Mouse (Mus musculus) heart, embryonic 16.5 days (tissue): Measurements from ENCODE around the gene Sox2. TPM values are rescaled to one million over a fixed set of nuclear protein-coding genes. Genes with fewer than 3 reads are reported as not detected.

Source experiments
- ATAC-seq: fragments of 200-750 bp; cut with Nextera tagmentation; replicated peaks from 2 replicates; pipeline ENCODE4 v1.8.0; 2017; ENCODE audit warnings: moderate number of reproducible peaks; ENCODE audit not compliant: insufficient read depth, low FRiP score; ENCODE audit errors: extremely low read depth
- H3K27ac ChIP-seq: fragments of 300-500 bp; sonication (generic); 2 replicates; pipeline ENCODE4 v1.5.1; 2014; ENCODE audit warnings: mild to moderate bottlenecking, low read length, control low read depth, moderate library complexity
- H3K27me3 ChIP-seq: fragments of 300-500 bp; sonication (generic); 2 replicates; pipeline ENCODE4 v1.6.1; 2014; ENCODE audit warnings: low read length, mixed read lengths; ENCODE audit not compliant: control insufficient read depth, insufficient read depth
- H3K36me3 ChIP-seq: fragments of 300-500 bp; sonication (generic); 2 replicates; pipeline ENCODE4 v1.6.1; 2014; ENCODE audit not compliant: control insufficient read depth, insufficient read depth
- H3K4me1 ChIP-seq: fragments of 300-500 bp; sonication (generic); 2 replicates; pipeline ENCODE4 v1.6.1; 2014; ENCODE audit warnings: low read length, mixed read lengths; ENCODE audit not compliant: control insufficient read depth, insufficient read depth
- H3K4me2 ChIP-seq: fragments of 300-500 bp; sonication (generic); 2 replicates; pipeline ENCODE4 v1.6.1; 2014; ENCODE audit warnings: low read depth, mild to moderate bottlenecking, control low read depth, low read length
- H3K4me3 ChIP-seq: fragments of 300-500 bp; sonication (generic); 2 replicates; pipeline ENCODE4 v1.5.1; 2014; ENCODE audit warnings: mild to moderate bottlenecking, control low read depth, low read length
- H3K9ac ChIP-seq: fragments of 300-500 bp; sonication (generic); 2 replicates; pipeline ENCODE4 v1.6.1; 2014; ENCODE audit warnings: low read length, control low read depth
- H3K9me3 ChIP-seq: fragments of 300-500 bp; sonication (generic); replicated peaks from 2 replicates; pipeline ENCODE4 v1.6.1; 2016; ENCODE audit warnings: low read length; ENCODE audit not compliant: control insufficient read depth
- WGBS: fragments of 180-500 bp; shearing (Covaris S2); extraction: QIAGEN DNeasy Blood & Tissue Kit; methylation state at CpG from one replicate; pipeline ENCODE4 v1.1.7; 2014; 5-methylcytosine and 5-hydroxymethylcytosine counted together
- polyA plus RNA-seq: library from polyadenylated mRNA; unstranded; fragments of >200 nt; fragmentation: Nextera tagmentation; extraction: Ambion mirVana; gene quantifications from 2 replicates; pipeline ENCODE4 v1.2.1, GENCODE M21; 2015

The Sox2 gene
- polyA plus RNA-seq, 1 experiment from 2014 or later = 0.09 TPM

GRCm38 (mm10) chr3:34662008-34662711 is 12.0 kb downstream of the Sox2 start:
- Histone ChIP-seq H3K27me3 (peaks cover 90% of the 10 kb centered on the region), H3K36me3 (no peaks in the 10 kb centered on the region), H3K9ac (no peak overlapping the region), H3K4me1 (peaks cover 14% of the 10 kb centered on the region), H3K4me2 (no peak overlapping the region), H3K27ac (no peak overlapping the region), H3K9me3 (no peaks in the 10 kb centered on the region), H3K4me3 (no peak overlapping the region)
- WGBS = 7% methylated on average over 15 of the region's 15 CpGs
- ATAC-seq = no peak

GRCm38 (mm10) chr3:34662712-34663655 is 12.8 kb downstream of the Sox2 start:
- peaks cover 14% of the 10 kb centered on the region for H3K4me1 ChIP-seq
- peak overlapping the region; percentile 50 for H3K4me3 ChIP-seq
- no peak for ATAC-seq
- 2% methylated on average over 53 of the region's 53 CpGs for WGBS
- H3K27ac ChIP-seq = no peak overlapping the region
- peak overlapping the region; percentile 66 for H3K4me2 ChIP-seq
- H3K27me3 ChIP-seq = peaks cover 88% of the 10 kb centered on the region
- no peaks in the 10 kb centered on the region for H3K36me3 ChIP-seq
- H3K9ac ChIP-seq = no peak overlapping the region
- no peaks in the 10 kb centered on the region for H3K9me3 ChIP-seq

GRCm38 (mm10) chr3:34663701-34664635 is 13.8 kb downstream of the Sox2 start:
- H3K4me2 ChIP-seq = peak overlapping the region; percentile 66
- H3K27me3 ChIP-seq = peaks cover 87% of the 10 kb centered on the region
- no peaks in the 10 kb centered on the region for H3K9me3 ChIP-seq
- H3K27ac ChIP-seq = no peak overlapping the region
- H3K4me3 ChIP-seq = peak overlapping the region; percentile 50
- 0 out of 2 replicates have a peak, but pooled peaks have one; percentile 45 for ATAC-seq
- no peaks in the 10 kb centered on the region for H3K36me3 ChIP-seq
- WGBS = 1% methylated on average over 58 of the region's 58 CpGs
- peaks cover 14% of the 10 kb centered on the region for H3K4me1 ChIP-seq
- H3K9ac ChIP-seq = no peak overlapping the region

- peaks cover 87% of the 10 kb centered on the region for H3K27me3 ChIP-seq
- no peaks in the 10 kb centered on the region for H3K36me3 ChIP-seq
- H3K4me1 ChIP-seq = peaks cover 14% of the 10 kb centered on the region
- no peak overlapping the region for H3K27ac ChIP-seq
- WGBS = under 1% methylated on average over 31 of the region's 31 CpGs
- H3K4me2 ChIP-seq = peak overlapping the region; percentile 66
- no peak overlapping the region for H3K9ac ChIP-seq
- H3K4me3 ChIP-seq = peak overlapping the region; percentile 50
- no peak for ATAC-seq
- no peaks in the 10 kb centered on the region for H3K9me3 ChIP-seq
These were observed 14.7 kb downstream of the Sox2 start for GRCm38 (mm10) chr3:34664636-34665531.

- Histone ChIP-seq H3K4me2 (no peak overlapping the region), H3K4me3 (no peak overlapping the region), H3K27me3 (peaks cover 87% of the 10 kb centered on the region), H3K27ac (no peak overlapping the region), H3K9ac (no peak overlapping the region), H3K36me3 (no peaks in the 10 kb centered on the region), H3K9me3 (no peaks in the 10 kb centered on the region), H3K4me1 (peaks cover 14% of the 10 kb centered on the region)
- no peak for ATAC-seq
- WGBS = 12% methylated on average over 10 of the region's 10 CpGs
These were observed 15.8 kb downstream of the Sox2 start for GRCm38 (mm10) chr3:34665751-34666665.

GRCm38 (mm10) chr3:34667180-34667579 is 17.0 kb downstream of the Sox2 start:
- no peak overlapping the region for H3K9ac ChIP-seq
- no peak overlapping the region for H3K4me3 ChIP-seq
- no peak overlapping the region for H3K27ac ChIP-seq
- peaks cover 14% of the 10 kb centered on the region for H3K4me1 ChIP-seq
- no peak overlapping the region for H3K4me2 ChIP-seq
- peaks cover 87% of the 10 kb centered on the region for H3K27me3 ChIP-seq
- H3K9me3 ChIP-seq = no peaks in the 10 kb centered on the region
- 25% methylated on average over 2 of the region's 2 CpGs for WGBS
- no peak for ATAC-seq
- H3K36me3 ChIP-seq = no peaks in the 10 kb centered on the region

GRCm38 (mm10) chr3:34667881-34668817 is 17.9 kb downstream of the Sox2 start:
- Histone ChIP-seq H3K9me3 (no peaks in the 10 kb centered on the region), H3K4me3 (no peak overlapping the region), H3K27me3 (peaks cover 87% of the 10 kb centered on the region), H3K27ac (no peak overlapping the region), H3K4me2 (no peak overlapping the region), H3K4me1 (peaks cover 14% of the 10 kb centered on the region), H3K36me3 (no peaks in the 10 kb centered on the region), H3K9ac (no peak overlapping the region)
- ATAC-seq = no peak
- WGBS = 13% methylated on average over 18 of the region's 18 CpGs
